Mouse (Mus musculus): ENCODE data around the gene Olfr868.

Olfr868 gene

GRCm38 (mm10) chr9:20098326-20098725 is at the start of gene Olfr868:
Olfr868 (plus strand) TSS chr9:20098626.
- no peak for DNase-seq (ENCODE audit: low read depth, low spot score)

- no peak for DNase-seq (ENCODE audit: low read depth, low spot score)
These were observed 41.0 kb upstream of the Olfr868 start, which contains the start of gene Olfr867 for GRCm38 (mm10) chr9:20057462-20057861. Olfr867 (minus strand) TSS chr9:20057562.

GRCm38 (mm10) chr9:20070236-20070635 is 28.2 kb upstream of the Olfr868 start:
- DNase-seq (ENCODE audit: low read depth, low spot score) = no peak

DNA sequence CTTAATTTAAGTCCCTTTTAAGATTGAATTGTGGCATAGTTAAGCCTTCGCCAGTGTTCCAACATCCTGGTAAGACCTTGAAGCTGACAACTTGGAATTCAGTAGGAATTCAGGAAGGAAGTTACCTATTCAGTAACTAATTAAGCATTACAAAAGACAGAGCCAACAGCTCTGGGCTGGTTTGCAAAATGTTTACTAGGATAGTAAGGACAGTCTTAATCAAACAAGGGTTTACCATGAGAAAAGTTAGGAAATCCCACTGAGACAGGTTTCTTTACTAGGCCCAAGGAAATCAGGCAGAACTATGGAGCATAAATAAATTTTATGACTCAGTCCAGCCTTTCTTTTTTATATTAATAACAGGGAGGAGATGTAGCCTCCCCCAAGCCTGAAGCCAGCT is 27.1 kb upstream of the Olfr868 start:
- no peak for DNase-seq (ENCODE audit: low read depth, low spot score)

GRCm38 (mm10) chr9:20073523-20074177 is 24.8 kb upstream of the Olfr868 start:
- no peak for DNase-seq (ENCODE audit: low read depth, low spot score)

GRCm38 (mm10) chr9:20128709-20129108 is 30.3 kb downstream of the Olfr868 start, which contains the start of gene Olfr869:
Olfr869 (plus strand) TSS chr9:20129009.
- DNase-seq (ENCODE audit: low read depth, low spot score) = no peak

- no peak for DNase-seq (ENCODE audit: low read depth, low spot score)
These were observed 51.3 kb downstream of the Olfr868 start for GRCm38 (mm10) chr9:20149706-20150105.
